Mouse (Mus musculus) naive thymus-derived CD4-positive, alpha-beta T cell, adult 5 months (primary cell): ENCODE data around the gene Gmfb. TPM values are rescaled to one million over a fixed set of nuclear protein-coding genes. Genes with fewer than 3 reads are reported as not detected.

Source experiments
- polyA plus RNA-seq: library from polyadenylated mRNA; unstranded; fragments of 100-300 nt; shearing (Covaris generic); gene quantifications from one replicate; pipeline ENCODE4 v1.2.1, GENCODE M21; 2017

Gmfb gene
- 91.4 TPM for polyA plus RNA-seq

DNA sequence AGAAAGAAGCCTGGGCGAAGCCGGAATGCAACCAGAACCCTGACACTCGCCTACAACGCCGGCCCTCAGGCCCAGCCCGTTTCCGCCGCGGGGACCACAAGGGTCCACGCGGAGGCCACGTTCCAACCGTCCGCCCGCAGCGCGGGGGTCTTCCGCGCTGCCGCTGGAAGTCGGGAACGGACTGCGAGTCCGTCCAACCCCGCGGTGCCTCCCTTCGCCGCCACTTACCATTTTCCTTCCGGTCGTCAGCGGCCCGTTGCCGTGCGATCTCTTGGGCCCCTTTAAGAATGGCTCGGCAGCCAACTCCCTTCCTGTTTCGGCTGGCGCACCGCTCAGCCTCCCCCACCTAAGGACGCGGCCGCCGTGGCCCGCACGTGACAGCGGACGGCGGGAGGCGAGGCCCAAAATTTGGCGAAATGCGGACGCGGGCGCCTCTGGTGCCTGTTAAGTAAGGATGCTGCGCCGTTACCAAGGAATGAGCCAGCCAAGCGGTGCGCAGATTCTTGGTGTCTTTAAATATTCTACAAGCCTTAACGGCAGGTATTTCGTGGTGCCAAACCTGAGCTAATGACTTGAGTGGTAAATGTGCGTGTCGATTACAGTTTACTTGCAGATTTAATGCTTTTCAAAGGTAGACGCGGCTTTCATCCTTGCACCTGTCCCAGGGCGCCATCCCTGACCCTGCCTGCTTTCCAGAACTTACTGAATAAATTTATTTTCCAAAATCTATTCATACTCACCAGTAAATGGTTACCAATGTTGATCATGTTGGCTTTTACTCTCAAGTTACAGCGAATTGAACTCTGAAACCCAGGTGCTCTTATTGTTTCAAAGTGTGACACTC is at the start of gene Gmfb:
TSS of gene Gmfb (minus strand) at position 370 of the 844 bp plus-strand sequence.

DNA sequence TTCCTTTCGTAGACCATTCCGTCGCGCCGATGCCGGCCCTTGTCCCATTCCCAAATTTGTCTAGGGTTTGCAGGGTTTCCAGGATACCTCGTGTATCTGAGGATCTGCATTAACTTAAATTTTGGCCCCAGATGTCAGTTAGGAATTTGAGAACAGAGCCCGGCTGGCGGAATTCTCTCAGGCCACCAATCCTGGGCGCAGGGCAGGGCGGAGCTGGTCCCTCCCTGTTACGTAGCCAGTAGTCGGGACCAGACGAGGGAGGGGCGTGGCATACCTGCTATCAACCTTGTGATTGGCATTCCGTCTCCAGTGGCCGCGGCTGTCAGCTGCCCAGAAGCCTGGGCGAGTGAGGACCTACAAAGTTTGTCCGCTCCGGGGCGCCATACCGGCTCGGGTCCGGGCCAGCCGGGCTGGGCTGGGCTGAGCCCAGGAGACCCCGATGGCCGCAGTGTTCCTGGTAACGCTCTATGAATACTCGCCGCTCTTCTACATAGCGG is 9.8 kb upstream of the Gmfb start, which contains the start of gene Cgrrf1:
TSS of gene Cgrrf1 (plus strand) at position 289 of the 497 bp plus-strand sequence.

GRCm38 (mm10) chr14:46787787-46788504 is 34.1 kb downstream of the Gmfb start, which contains the start of gene Cnih1:
Gene Cnih1 (minus strand): TSS chr14:46788411.

GRCm38 (mm10) chr14:46760355-46761029 is 61.5 kb downstream of the Gmfb start, which contains the start of gene Cdkn3:
Gene Cdkn3 (plus strand): TSS chr14:46760541.

Other genes starting within 250 kb of the Gmfb start
- gene Cdkn3, start 61.7 kb downstream of the Gmfb start, polyA plus RNA-seq = 0.57 TPM
- gene Cnih1, start 33.8 kb downstream of the Gmfb start, polyA plus RNA-seq = 39.3 TPM
- 14.9 TPM for gene Cgrrf1, start 9.9 kb upstream of the Gmfb start, polyA plus RNA-seq
- gene Samd4, start 60.6 kb upstream of the Gmfb start, polyA plus RNA-seq = 0.09 TPM